Mouse (Mus musculus): ENCODE measurements around the gene Tfeb. TPM values are rescaled to one million over a fixed set of nuclear protein-coding genes. Genes with fewer than 3 reads are reported as not detected.

Gene Tfeb
- polyA plus RNA-seq, 1 experiment, result 18.6 TPM

GRCm38 (mm10) chr17:47832501-47833028 is 95.7 kb downstream of the Tfeb start:
- DNase-seq (ENCODE audit: low read depth), result no peak

GRCm38 (mm10) chr17:47833029-47833627 is 96.3 kb downstream of the Tfeb start:
- DNase-seq (ENCODE audit: low read depth), result no peak

GRCm38 (mm10) chr17:47833628-47834481 is 97.0 kb downstream of the Tfeb start:
- DNase-seq (ENCODE audit: low read depth), result no peak

- DNase-seq (ENCODE audit: low read depth), result no peak
Observed at GRCm38 (mm10) chr17:47834482-47834767, 97.6 kb downstream of the Tfeb start, which contains the start of gene Mdfi. Mdfi (minus strand) TSS chr17:47834691.

GRCm38 (mm10) chr17:47837808-47838207 is 101.0 kb downstream of the Tfeb start:
- DNase-seq (ENCODE audit: low read depth), result no peak

- no peak for DNase-seq (ENCODE audit: low read depth)
Observed at GRCm38 (mm10) chr17:47841521-47841920, 104.7 kb downstream of the Tfeb start.

Other genes starting within 250 kb of the Tfeb start
- gene Taf8, start 234.7 kb upstream of the Tfeb start, polyA plus RNA-seq (2012; rRNA removed), result 22.7 and 23.1 TPM in 2 replicates
- gene Ccnd3, start 232.0 kb upstream of the Tfeb start, polyA plus RNA-seq (2012; rRNA removed), result 164 and 194 TPM in 2 replicates
- gene Bysl, start 125.5 kb upstream of the Tfeb start, polyA plus RNA-seq (2012; rRNA removed), result 9.5 and 9.8 TPM in 2 replicates
- 28.7 and 35.4 TPM in 2 replicates for gene Med20, start 125.4 kb upstream of the Tfeb start, polyA plus RNA-seq (2012; rRNA removed)
- gene Gm20517, start 125.4 kb upstream of the Tfeb start, polyA plus RNA-seq (2012; rRNA removed), result 0.81 and 1.2 TPM in 2 replicates
- gene Usp49, start 106.3 kb upstream of the Tfeb start, polyA plus RNA-seq (2012; rRNA removed), result 8.3 and 8.4 TPM in 2 replicates
- gene Tomm6, start 48.6 kb upstream of the Tfeb start, polyA plus RNA-seq (2012; rRNA removed), result 98.7 and 117 TPM in 2 replicates
- 10.2 and 11.6 TPM in 2 replicates for gene Frs3, start 48.0 kb upstream of the Tfeb start, polyA plus RNA-seq (2012; rRNA removed)
- gene Gm21981, start 42.6 kb upstream of the Tfeb start, polyA plus RNA-seq (2012; rRNA removed), result 1.5 and 2.7 TPM in 2 replicates
- gene Prickle4, start 42.3 kb upstream of the Tfeb start, polyA plus RNA-seq (2012; rRNA removed), result 2.6 and 3.2 TPM in 2 replicates
- 0.27 and 0.44 TPM in 2 replicates for gene Pgc, start 10.2 kb upstream of the Tfeb start, polyA plus RNA-seq (2012; rRNA removed)
- 11.0 and 11.2 TPM in 2 replicates for gene Mdfi, start 97.7 kb downstream of the Tfeb start, polyA plus RNA-seq (2012; rRNA removed)
- gene Foxp4, start 187.6 kb downstream of the Tfeb start, polyA plus RNA-seq (2012; rRNA removed), result 27.9 and 32.3 TPM in 2 replicates

Data from gonadal fat pad, adult 2 months (tissue).